Mouse (Mus musculus) midbrain, embryonic 12.5 days (tissue): ENCODE data around the gene Psip1. TPM values are rescaled to one million over a fixed set of nuclear protein-coding genes. Genes with fewer than 3 reads are reported as not detected.
"Not testable (repeated sequence)": the region's sequence is repeated elsewhere in the genome, so short reads cannot be mapped to it uniquely, and the experiment has no call there.

Experiments used
- ATAC-seq: fragments of 200-750 bp; cut with Nextera tagmentation; 2 replicates; pipeline ENCODE4 v1.8.0; 2017; ENCODE audit warnings: low read depth, moderate TSS enrichment, moderate library complexity; ENCODE audit not compliant: low FRiP score
- H3K27ac ChIP-seq: fragments of 300-500 bp; sonication (generic); replicated peaks from 2 replicates; pipeline ENCODE4 v1.5.1; 2016; ENCODE audit warnings: mild to moderate bottlenecking
- H3K27me3 ChIP-seq: fragments of 300-500 bp; sonication (generic); 2 replicates; pipeline ENCODE4 v1.6.1; 2016; ENCODE audit warnings: mild to moderate bottlenecking
- H3K36me3 ChIP-seq: fragments of 300-500 bp; sonication (generic); 2 replicates; pipeline ENCODE4 v1.6.1; 2016
- H3K4me1 ChIP-seq: fragments of 300-500 bp; sonication (generic); 2 replicates; pipeline ENCODE4 v1.6.1; 2016
- H3K4me2 ChIP-seq: fragments of 300-500 bp; sonication (generic); replicated peaks from 2 replicates; pipeline ENCODE4 v1.6.1; 2016; ENCODE audit warnings: mild to moderate bottlenecking, moderate library complexity
- H3K4me3 ChIP-seq: fragments of 300-500 bp; sonication (generic); 2 replicates; pipeline ENCODE4 v1.5.1; 2016; ENCODE audit warnings: mild to moderate bottlenecking
- H3K9ac ChIP-seq: fragments of 300-500 bp; sonication (generic); replicated peaks from 2 replicates; pipeline ENCODE4 v1.6.1; 2016; ENCODE audit warnings: mild to moderate bottlenecking, moderate library complexity
- H3K9me3 ChIP-seq: fragments of 300-500 bp; sonication (generic); 2 replicates; pipeline ENCODE4 v1.6.1; 2016; ENCODE audit warnings: mild to moderate bottlenecking
- WGBS: fragments of 180-500 bp; shearing (Covaris S2); methylation state at CpG from one replicate; pipeline ENCODE4 v1.1.7; 2016; 5-methylcytosine and 5-hydroxymethylcytosine counted together
- polyA plus RNA-seq: library from polyadenylated mRNA; unstranded; fragments of >200 nt; fragmentation: Nextera tagmentation; extraction: Ambion mirVana; gene quantifications from 2 replicates; pipeline ENCODE4 v1.2.1, GENCODE M21; 2016

Gene Psip1
- 449 and 520 TPM in 2 replicates for polyA plus RNA-seq

GRCm38 (mm10) chr4:83486117-83486901 lies at the start of gene Psip1:
TSS of gene Psip1 (minus strand) at chr4:83486459.
- peak within 1 kb of the TSS; percentile 100 for H3K27ac ChIP-seq
- peak; percentile 95 for ATAC-seq
- peaks cover 24% of the 10 kb centered on the region for H3K36me3 ChIP-seq
- WGBS, result under 1% methylated on average over 56 of the region's 86 CpGs
- peaks cover 38% of the 10 kb centered on the region for H3K4me1 ChIP-seq
- H3K4me2 ChIP-seq, result peak within 1 kb of the TSS; percentile 66
- H3K9me3 ChIP-seq, result no peaks in the 10 kb centered on the region
- H3K27me3 ChIP-seq, result no peaks in the 10 kb centered on the region
- H3K4me3 ChIP-seq, result peak within 1 kb of the TSS; percentile 99
- peak within 1 kb of the TSS; percentile 98 for H3K9ac ChIP-seq

GRCm38 (mm10) chr4:83534024-83534423 lies 47.8 kb upstream of the Psip1 start:
- Histone ChIP-seq H3K4me1 (0 out of 2 replicates have a peak, but pooled peaks cover 4% of the 10 kb centered on the region), H3K27ac (no peak overlapping the region), H3K36me3 (no peaks in the 10 kb centered on the region), H3K27me3 (no peaks in the 10 kb centered on the region), H3K9ac (no peak overlapping the region), H3K4me2 (no peak overlapping the region), H3K9me3 (no peaks in the 10 kb centered on the region), H3K4me3 (no peak overlapping the region)
- no peak for ATAC-seq
- WGBS, result 91% methylated on average over 7 of the region's 7 CpGs

- H3K27ac ChIP-seq, result no peak overlapping the region
- H3K9me3 ChIP-seq, result no peaks in the 10 kb centered on the region
- ATAC-seq, result no peak
- WGBS, result 81% methylated on average over 9 of the region's 9 CpGs
- H3K4me1 ChIP-seq, result 0 out of 2 replicates have a peak, but pooled peaks cover 4% of the 10 kb centered on the region
- H3K9ac ChIP-seq, result no peak overlapping the region
- H3K4me2 ChIP-seq, result no peak overlapping the region
- H3K4me3 ChIP-seq, result no peak overlapping the region
- H3K27me3 ChIP-seq, result no peaks in the 10 kb centered on the region
- H3K36me3 ChIP-seq, result no peaks in the 10 kb centered on the region
These were observed 47.1 kb upstream of the Psip1 start for GRCm38 (mm10) chr4:83533168-83533911.

DNA sequence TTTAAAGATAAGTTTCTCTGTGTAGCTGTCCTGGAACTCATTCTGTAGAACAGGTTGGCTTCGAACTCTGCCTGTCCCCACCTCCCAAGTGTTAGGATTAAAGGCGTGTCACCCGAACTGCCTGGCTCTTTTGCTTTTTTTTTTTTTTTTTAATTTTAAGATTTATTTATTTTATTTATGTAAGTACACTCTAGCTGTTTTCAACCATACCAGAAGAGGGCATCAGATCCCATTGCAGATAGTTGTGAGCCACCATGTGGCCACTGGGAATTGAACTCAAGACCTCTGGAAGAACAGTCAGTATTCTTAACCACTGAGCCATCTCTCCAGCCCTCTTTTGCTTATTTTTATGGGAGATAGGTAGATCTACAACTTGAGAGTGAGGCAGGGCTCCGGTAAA lies 43.8 kb upstream of the Psip1 start:
- WGBS, result 89% methylated on average over 4 of the region's 4 CpGs
- H3K9ac ChIP-seq, H3K4me1 ChIP-seq: not testable (repeated sequence)

DNA sequence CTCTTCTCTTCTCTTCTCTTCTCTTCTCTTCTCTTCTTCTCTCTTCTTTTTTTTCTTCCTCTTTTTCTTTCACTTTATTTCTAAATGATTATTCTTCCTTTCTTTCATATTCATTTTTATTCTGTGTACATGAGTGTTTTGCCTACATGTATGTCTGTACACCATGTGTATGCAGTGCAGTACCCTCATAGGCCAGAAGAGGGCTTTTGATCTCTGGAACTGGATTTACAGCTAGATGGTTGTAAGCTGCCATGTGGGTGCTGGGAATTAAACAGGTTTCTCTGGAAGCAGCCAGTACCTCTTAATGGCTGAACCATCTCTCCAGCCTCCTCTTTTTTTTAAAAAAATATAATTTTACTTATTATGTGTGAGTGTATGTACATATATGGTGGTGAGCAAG lies 41.7 kb upstream of the Psip1 start:
- Histone ChIP-seq H3K27me3 (no peaks in the 10 kb centered on the region), H3K36me3 (no peaks in the 10 kb centered on the region), H3K9ac (no peak overlapping the region), H3K27ac (no peak overlapping the region), H3K4me3 (no peak overlapping the region), H3K9me3 (no peaks in the 10 kb centered on the region), H3K4me2 (no peak overlapping the region), H3K4me1 (peaks cover 21% of the 10 kb centered on the region)
- ATAC-seq, result no peak

More for the DNA sequence above, 43.8 kb upstream of the Psip1 start:
- not testable (repeated sequence) for H3K4me2 ChIP-seq, H3K36me3 ChIP-seq, H3K27me3 ChIP-seq, H3K9me3 ChIP-seq, H3K4me3 ChIP-seq, H3K27ac ChIP-seq, ATAC-seq

DNA sequence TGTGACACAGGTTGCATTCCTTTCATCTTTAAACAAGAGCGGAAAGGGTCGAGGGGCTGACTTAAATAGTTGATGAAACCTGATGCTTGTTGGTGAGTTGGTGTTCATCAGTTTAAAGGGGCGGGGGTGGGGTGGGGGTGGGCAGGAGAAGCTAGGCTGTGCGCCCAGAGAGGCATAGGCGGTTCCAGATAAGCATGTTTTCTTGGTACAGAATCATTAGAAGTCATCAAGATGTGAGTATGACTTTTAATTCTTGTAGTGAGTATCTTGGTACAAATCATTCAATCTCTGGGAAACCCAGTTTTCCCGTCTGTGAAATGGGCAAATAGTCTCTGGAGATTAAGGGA lies 40.7 kb upstream of the Psip1 start:
- Histone ChIP-seq H3K36me3 (no peaks in the 10 kb centered on the region), H3K27me3 (no peaks in the 10 kb centered on the region), H3K4me2 (0 out of 2 replicates have a peak overlapping the region, but pooled peaks have one; percentile 76), H3K4me1 (peaks cover 26% of the 10 kb centered on the region), H3K27ac (no peak overlapping the region), H3K9ac (no peak overlapping the region), H3K9me3 (no peaks in the 10 kb centered on the region), H3K4me3 (no peak overlapping the region)
- 49% methylated on average over 6 of the region's 6 CpGs for WGBS
- ATAC-seq, result no peak

DNA sequence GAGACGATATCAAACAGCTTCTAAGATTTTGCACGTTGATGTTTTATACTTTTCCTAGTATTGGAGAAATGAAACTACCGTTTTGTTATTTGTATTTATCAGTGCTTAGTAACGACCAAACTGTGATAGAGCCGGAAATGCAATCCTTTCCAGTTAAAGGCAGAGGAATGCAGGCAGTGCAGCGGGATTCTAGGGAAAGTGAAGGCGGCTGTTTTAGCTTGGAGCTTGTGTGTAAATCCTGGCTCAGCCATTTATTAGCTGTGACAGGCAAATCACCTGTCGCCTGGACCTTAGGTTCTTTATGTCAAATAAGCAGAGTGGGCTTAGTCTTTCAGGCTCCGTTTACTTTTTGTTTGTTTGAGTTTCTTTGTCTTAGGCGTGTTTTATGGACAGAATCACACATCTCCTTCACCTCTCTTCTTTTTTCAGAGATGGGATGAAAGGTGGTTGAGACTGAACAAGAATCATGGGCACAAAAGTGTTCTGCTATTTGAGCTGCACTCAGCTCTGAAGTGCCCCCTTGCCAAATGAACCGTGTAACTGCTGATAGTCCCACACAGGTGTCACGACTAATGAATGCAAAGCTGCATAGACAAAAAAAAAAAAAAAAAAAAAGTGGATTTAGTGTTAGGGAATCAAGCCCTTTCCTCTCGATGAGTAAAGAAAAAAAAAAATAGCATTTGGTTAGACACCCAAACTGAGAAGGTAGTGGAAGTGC lies 40.2 kb upstream of the Psip1 start:
- Histone ChIP-seq H3K4me3 (peak overlapping the region; percentile 65), H3K27ac (no peak overlapping the region), H3K4me2 (peak overlapping the region; percentile 76), H3K9ac (peak overlapping the region; percentile 71; the same call in 1 of the 2 replicates), H3K9me3 (no peaks in the 10 kb centered on the region), H3K36me3 (no peaks in the 10 kb centered on the region), H3K4me1 (peaks cover 28% of the 10 kb centered on the region), H3K27me3 (no peaks in the 10 kb centered on the region)
- ATAC-seq, result no peak
- 3% methylated on average over 13 of the region's 13 CpGs for WGBS

DNA sequence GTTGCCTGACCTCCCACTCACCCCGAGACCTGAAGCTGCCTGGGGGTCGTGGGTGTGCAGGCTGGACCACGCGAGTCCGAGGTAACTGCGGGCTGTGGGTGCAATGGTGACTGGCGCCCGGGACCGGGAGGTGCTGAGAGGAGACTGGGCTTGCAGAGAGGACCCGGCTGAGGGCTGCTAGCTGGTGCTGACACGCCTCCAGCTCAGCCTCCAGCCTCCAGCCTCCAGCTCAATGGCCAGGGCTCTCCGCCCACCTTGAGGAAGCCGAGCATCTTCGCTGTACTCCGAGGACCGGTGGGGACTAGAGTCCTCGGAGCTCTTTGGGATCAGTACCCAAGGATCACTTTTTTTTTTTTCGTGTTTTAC lies 39.4 kb upstream of the Psip1 start:
- Histone ChIP-seq H3K27me3 (no peaks in the 10 kb centered on the region), H3K9ac (peak overlapping the region; percentile 71), H3K4me2 (peak overlapping the region; percentile 76), H3K4me3 (peak overlapping the region; percentile 65), H3K9me3 (no peaks in the 10 kb centered on the region), H3K36me3 (no peaks in the 10 kb centered on the region), H3K4me1 (peaks cover 27% of the 10 kb centered on the region), H3K27ac (peak overlapping the region; percentile 100)
- 1% methylated on average over 18 of the region's 18 CpGs for WGBS
- peak; percentile 74 for ATAC-seq

- ATAC-seq, result peak; percentile 93
- peak within 1 kb of the TSS; percentile 71 for H3K9ac ChIP-seq
- peak within 1 kb of the TSS; percentile 65 for H3K4me3 ChIP-seq
- WGBS, result under 1% methylated on average over 73 of the region's 73 CpGs
- no peaks in the 10 kb centered on the region for H3K27me3 ChIP-seq
- H3K27ac ChIP-seq, result peak within 1 kb of the TSS; percentile 100
- H3K9me3 ChIP-seq, result no peaks in the 10 kb centered on the region
- H3K4me1 ChIP-seq, result peaks cover 24% of the 10 kb centered on the region
- H3K4me2 ChIP-seq, result peak within 1 kb of the TSS; percentile 76
- H3K36me3 ChIP-seq, result no peaks in the 10 kb centered on the region
These were observed 38.8 kb upstream of the Psip1 start, which contains the start of gene Ccdc171 for GRCm38 (mm10) chr4:83524843-83525689. TSS of gene Ccdc171 (plus strand) at chr4:83525545.

- WGBS, result 3% methylated on average over 6 of the region's 6 CpGs
These were observed 38.2 kb upstream of the Psip1 start for GRCm38 (mm10) chr4:83524456-83524842.

GRCm38 (mm10) chr4:83522066-83522465 lies 35.8 kb upstream of the Psip1 start:
- Histone ChIP-seq H3K9ac (no peak overlapping the region), H3K4me3 (no peak overlapping the region), H3K9me3 (no peaks in the 10 kb centered on the region), H3K27me3 (no peaks in the 10 kb centered on the region), H3K27ac (no peak overlapping the region), H3K36me3 (no peaks in the 10 kb centered on the region), H3K4me2 (no peak overlapping the region), H3K4me1 (peaks cover 24% of the 10 kb centered on the region)
- no peak for ATAC-seq
- 37% methylated on average over 5 of the region's 5 CpGs for WGBS

More at GRCm38 (mm10) chr4:83524456-83524842, 38.2 kb upstream of the Psip1 start:
- peak overlapping the region; percentile 100 for H3K27ac ChIP-seq
- peak overlapping the region; percentile 76 for H3K4me2 ChIP-seq
- H3K9me3 ChIP-seq, result no peaks in the 10 kb centered on the region
- H3K4me1 ChIP-seq, result peaks cover 24% of the 10 kb centered on the region
- H3K36me3 ChIP-seq, result no peaks in the 10 kb centered on the region
- H3K9ac ChIP-seq, result peak overlapping the region; percentile 71; the same call in 1 of the 2 replicates
- H3K4me3 ChIP-seq, result peak overlapping the region; percentile 65
- no peaks in the 10 kb centered on the region for H3K27me3 ChIP-seq
- ATAC-seq, result no peak
